Mouse (Mus musculus) NIH3T3 (cell line): ENCODE measurements at regions not wholly inside any gene's neighbourhood (a gene's known extent, or its start where the extent isn't known, plus 50 kb on each side); places are given as distances from the start of the nearest gene placed in this dataset.
A peak's percentile ranks its signal among the peaks of the same experiment; 100 is the strongest.

Experiments
- DNase-seq: peaks from one replicate; pipeline ENCODE4 v3.0.0-alpha.2; 2012; ENCODE audit warnings: low read depth

DNA sequence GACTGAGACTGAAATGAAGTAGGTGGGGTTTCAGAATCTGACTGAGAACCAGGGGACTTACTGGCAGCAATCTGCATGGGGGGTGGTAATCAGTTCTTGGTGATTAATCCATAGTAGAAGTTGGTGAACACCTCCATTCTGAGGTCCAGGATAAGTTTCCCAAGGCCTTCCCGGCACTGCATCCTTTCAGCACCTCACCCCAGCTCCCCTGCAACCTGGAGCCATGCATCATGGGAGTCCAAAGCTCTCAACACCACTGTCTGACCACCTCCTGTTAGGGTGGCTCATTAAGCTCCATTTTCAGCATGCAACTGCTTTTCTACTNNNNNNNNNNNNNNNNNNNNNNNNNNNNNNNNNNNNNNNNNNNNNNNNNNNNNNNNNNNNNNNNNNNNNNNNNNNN, 157.0 kb downstream of the Cyp26b1 start:
- no peak for DNase-seq

DNA sequence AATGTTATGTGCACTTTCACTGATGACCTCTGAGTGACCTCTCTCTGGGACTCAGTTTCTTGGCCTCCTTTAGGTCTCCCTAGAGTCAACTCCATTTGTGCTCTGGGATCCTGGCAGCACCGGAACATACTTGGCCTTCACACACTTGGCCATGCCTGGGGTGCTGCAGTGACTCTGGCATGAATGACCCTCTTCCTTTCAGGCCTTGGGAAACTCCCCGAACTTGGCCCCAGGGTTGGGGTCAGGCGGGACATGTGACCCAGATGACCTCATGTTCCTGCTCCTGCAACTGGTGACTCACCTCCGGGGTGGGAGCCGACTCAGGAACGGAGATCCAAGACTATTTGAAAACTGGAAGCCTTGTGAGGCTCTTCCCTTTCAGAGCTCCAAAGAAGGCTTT, 159.2 kb downstream of the Cyp26b1 start:
- no peak for DNase-seq

DNA sequence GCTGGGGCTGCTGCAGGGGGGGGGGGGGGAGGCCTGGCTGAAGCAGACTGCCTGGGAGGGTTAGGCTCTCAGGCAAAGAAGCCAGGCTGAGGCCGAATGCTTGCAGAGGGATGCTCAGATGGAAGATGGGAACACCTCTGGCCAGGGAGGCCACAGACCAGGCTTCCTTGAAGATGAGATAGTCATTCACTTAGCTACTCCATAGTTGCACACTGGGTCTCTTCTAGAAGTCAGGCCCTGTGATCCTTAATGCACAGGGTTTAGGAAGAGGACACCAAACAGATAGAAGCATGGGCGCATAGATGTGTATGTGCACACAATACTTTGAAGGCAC, 162.1 kb downstream of the Cyp26b1 start:
- no peak for DNase-seq

DNA sequence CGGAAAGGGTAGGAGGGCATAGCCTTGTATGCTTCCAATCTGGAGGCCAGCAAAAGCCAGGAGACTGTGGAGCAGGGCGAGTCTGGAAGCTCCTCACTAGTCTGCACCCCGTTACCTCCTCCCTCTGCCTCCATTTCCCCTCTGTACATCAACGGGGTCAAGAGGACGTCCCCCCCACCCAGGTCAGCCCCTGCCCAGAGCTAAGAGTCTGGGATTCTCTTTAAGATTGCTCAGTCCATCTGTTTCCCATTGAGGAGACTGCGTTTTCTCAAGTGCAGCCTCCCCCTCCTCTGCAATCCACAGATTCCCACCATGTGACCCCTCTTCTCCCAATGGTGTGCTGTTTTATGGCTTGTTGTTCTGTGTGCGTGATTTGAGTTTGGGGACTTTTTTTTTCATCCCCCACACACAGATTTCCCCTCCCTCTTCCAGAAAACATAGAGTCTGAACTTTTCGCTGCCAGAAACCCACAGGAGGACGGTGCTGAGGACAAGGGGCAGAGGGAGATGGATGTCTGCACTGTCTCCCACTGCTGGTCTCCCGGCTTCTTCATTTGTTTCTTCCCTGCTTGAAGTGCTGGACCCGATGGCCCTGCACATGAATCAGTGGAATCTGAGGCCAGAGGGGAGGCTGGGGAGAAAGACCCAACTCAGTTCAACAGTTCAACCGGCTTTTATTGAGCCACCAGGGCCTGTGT, 162.6 kb downstream of the Cyp26b1 start:
- DNase-seq = no peak

DNA sequence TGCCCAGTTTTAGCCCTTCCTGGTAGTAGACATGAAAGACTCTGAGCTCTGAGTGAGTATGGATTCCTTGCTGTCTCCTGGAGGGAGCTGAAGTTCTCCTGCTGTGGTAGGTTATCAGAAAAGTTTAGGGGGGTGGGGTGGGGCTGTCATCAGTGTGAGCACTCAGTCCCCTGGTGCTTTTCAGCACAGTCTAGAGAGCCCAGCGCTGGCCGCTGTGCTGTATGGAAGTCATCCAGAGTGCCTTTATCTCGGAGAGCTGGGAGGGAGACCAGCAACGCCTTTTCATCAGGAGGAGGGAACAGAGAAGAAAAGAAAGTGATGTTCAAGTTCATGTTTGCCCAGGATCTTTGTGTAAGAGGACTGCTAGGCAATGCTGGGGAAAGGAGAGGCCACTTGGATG, 163.6 kb downstream of the Cyp26b1 start:
- DNase-seq = no peak

DNA sequence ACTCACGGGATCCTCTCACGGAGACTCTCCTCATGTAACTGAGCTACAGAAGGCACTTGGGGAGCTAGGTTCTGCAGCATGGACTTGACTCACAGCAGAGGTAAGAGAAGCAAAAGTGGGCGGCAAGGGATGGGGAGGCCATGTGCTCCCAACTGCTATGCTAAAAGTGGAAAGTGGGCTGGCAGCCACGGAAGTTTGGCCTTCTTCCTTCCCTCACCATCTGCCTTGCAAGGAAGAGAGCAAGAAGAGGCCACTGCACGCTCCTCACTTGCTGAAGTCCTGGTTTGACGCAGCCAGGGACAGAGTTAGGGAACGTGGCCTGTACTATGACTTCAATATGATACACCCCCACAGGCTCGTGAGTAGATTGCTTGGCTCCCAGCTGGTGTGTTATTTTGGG, 164.5 kb downstream of the Cyp26b1 start:
- peak; percentile 17 for DNase-seq

DNA sequence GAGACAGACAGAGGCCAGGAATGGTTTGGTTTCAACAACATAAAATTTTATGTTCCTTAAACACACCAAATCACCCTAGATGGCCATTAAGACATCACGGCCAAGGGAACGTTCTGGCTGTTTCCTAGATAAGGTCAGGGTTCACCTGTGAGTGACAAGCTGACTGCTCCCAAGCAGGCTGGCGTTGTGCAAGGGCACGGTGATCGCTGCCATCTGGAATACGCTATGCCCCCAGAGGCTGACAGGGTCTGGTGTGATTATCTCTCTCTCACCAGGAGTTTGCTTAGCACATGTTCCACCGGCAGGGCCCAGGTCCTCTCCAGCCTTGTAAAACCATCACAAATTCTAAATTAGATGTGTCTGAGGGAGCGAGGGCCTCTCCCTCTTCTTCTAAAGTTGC, 167.0 kb downstream of the Cyp26b1 start:
- DNase-seq = no peak

DNA sequence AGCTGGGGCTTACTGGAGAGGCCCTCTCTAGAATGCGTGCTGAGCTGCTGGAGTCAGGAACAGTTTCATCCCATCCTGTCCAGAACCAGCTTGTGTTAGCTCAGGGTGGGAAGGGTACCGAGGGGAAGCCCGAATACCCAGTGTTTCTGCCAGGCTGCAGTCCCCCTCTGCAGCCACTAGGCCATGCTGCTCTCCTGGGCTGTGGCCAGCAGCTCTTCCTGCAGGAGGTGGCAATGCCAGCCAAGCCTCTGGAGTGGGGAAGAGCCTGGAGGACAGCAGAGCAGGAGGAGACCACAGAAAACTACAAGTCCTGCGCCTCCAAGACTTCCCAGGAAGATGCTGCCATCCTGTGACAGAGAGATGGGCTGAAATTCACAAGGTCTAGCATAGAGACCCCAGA, 167.9 kb downstream of the Cyp26b1 start:
- DNase-seq = peak; percentile 76

DNA sequence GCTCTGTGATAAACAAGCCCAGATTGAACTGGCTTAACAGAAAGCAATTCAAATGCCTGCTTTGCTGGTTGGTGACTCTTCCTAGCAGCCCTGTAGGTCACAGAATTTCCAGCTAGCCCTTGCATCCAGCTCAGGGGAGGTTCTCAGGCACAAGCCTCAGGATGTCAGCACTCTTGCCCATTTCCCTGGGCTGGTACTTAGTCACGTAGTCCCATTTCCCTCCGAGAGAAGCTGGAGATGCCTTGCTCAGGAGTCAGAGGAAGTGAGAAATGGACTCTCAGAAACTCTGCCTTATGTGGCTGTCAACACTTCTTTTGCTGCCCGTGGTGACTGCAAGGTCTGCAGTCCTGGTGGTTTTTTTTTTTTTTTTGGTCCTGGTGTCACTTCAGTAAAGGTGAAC, 170.8 kb downstream of the Cyp26b1 start:
- peak; percentile 35 for DNase-seq

DNA sequence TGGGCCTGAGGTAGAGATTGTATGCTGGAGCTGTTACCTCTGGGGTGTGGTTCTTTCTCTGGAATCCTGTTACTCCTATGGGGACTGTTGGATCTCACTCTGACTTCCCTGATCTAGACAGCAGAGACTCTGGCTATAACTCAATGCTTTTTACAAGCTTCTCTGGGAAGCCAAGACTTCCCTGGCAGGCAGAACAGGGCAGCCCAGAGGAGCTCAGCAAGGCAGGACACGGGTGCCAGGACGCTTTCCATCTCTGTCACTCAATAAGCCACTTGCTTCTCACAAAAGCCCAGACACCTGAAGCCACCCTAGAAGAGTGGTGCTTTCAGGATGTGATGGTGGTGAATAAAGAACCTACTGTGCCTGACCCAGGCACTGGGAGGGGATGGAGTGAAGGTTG, 174.0 kb downstream of the Cyp26b1 start:
- DNase-seq = no peak

DNA sequence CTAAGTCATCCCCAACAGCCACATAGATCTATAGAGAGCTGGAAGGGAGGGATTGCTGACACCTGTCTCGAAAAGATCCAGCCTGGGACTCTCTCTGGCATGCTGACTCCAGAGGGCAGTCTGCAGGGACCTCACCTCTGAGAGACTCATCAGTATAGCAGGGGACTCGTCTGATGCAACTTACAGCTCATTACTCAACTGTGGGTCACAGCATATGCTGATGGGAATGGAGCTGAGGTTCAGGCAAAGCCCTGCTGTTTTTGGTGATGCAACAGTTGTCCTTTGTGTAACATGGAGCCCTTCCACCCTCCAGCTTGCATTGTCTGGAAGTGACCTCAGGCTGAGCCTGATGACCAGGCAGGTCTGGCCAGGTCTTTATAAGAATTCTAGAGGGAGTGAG, 174.4 kb downstream of the Cyp26b1 start:
- peak; percentile 32 for DNase-seq

DNA sequence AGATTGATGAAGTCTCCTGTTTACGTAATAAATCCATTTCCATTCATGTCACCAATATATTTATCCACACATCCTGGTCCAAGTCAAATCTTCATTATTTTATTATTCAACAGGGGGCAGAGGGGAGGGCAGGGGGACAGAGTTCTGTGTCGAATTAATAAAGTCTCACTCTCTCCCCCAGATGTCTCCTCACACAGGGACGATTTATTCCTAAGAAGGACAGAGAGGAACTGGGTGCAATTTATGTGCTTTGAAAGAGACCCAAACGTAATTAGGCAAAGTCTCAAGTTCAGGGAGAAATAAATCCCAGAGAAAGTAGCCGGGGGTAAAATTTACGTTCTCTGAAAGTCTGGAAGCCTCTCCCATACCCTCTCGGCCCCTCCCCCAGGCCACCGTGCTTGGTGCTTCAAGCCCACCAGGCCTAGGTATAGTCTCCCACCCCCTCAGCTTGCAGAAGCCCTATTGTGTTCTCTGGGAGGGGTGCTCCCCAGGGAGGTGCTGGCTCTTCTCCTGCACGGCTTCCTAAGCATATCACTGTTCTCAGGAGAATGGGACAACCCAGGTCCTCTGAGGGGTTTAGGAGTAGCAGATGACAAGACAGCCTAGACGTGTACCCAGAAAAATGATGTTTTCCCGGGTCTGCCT, 176.6 kb downstream of the Cyp26b1 start:
- DNase-seq = no peak

DNA sequence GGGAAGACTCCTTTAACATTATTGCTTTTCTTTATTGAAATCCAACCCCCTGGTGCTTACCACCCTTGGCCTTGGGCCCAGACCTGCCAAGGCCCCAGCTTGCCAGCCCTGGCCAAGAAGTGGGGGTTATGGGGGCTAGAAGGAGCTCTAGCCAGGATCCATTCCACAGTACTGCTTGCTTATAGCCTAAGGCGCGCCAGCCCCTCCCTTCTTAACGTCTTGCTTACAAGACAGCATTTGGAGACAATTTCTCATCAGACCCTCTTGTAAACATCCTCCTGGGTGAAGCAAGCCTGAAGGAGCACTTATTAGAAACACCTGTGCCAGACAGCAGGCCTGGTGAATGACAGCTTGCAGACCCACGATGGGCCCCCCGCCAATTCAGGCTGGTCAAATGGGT, 179.3 kb downstream of the Cyp26b1 start:
- DNase-seq = peak; percentile 44

DNA sequence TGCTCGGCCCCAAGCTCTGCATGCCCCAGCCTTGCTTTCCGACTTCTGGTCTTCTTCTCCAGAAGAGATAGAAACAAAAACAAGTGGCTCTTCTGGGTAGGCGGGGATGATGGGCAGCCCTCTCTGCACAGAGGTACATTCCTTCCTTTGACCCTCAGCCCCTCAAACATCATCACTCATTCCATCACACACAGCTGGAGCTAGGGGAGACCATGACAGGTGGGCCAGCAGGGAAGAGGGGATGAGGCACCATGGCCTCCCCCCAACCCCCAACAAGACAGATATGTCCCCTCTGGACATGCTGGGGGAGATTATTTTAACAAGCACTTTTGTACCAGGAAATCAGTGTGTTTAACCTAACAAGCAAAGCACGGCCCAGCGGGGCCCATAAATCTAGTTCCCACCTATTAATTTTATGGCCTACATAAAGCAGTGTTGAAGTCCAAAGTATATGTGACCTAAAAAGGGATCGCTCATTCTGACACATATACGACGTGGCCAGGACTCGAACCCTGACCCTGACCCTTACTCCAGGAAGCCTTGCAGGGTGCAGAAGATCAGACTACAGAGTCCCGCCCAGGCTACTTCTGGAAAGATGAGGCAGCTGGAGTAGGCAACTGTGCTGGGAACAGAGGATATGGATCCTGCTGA, 183.7 kb downstream of the Cyp26b1 start:
- DNase-seq = no peak

DNA sequence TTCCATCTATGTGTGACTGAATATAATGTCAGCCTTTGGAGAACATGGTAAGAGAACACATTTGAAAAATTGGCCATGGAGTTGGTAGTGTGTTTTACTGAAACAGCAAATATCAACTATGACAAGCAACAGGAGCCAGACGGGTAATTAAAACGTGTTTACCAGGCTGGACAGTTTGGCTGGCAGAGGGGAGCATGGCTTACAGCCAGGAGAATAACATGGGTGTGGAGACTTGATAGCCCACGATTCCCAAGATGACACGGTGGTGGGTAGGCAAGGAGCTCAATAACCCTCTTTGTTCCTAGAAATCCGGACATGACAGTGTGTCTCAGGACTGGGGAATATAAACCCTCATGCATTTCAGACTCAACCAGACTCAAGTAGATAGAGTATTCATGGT, 185.2 kb downstream of the Cyp26b1 start:
- no peak for DNase-seq

DNA sequence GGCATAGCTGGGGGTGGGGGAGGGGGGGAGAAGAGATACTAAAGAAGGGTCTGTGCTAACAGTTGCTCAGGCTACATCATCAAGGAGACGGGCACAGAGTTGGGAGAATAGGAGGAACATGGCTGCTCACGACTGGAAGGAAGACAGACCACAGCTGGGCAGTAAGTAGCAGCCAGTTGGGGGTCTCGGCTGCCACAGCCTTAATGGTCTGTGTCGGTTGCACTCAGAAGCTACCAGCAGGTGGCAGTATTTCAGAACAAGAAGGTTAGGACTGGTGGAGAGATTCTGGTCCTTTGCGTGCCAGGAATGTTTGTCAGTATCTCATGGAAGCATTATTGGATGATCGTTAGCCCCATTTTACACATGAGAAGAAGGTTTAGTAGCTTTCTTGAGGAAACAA, 185.9 kb downstream of the Cyp26b1 start:
- peak; percentile 85 for DNase-seq

DNA sequence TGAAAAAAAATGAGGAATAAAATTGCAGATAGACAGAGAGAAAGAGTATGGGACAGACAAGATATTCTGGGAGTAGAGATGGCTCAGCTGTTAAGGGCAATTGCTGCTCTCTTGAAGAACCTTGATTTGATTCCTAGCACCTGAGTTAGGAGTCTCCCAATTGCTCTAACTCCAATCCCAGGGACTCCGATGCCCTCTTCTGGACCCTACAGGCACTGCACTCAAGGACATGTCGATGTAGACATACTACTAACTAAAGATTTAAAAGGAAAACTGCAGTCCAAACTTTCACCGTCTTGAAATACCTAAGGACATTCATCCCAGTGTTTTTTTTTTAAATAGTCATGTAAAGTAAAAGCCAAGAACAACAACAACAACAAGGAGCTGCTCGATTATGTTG, 189.0 kb downstream of the Cyp26b1 start:
- DNase-seq = peak; percentile 50

DNA sequence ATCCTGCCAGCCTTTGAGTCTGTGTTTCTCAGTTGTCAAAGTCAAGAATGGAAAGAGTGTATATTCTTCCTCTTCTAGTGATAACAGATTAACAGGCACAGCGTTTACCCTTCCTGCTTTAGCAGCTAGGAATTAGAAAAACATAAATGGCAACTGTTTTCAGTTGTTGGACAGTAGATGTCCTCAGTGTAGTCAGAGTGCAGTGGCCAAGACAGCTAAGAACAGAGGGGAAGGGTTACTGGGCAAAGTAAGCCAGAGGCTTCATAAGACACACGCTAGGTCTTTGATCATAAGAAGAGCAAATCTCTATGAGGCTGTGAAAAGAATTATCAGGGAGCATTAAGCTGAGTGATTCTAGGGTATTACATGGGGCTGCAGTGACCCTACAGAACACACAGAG, 191.3 kb downstream of the Cyp26b1 start:
- no peak for DNase-seq

DNA sequence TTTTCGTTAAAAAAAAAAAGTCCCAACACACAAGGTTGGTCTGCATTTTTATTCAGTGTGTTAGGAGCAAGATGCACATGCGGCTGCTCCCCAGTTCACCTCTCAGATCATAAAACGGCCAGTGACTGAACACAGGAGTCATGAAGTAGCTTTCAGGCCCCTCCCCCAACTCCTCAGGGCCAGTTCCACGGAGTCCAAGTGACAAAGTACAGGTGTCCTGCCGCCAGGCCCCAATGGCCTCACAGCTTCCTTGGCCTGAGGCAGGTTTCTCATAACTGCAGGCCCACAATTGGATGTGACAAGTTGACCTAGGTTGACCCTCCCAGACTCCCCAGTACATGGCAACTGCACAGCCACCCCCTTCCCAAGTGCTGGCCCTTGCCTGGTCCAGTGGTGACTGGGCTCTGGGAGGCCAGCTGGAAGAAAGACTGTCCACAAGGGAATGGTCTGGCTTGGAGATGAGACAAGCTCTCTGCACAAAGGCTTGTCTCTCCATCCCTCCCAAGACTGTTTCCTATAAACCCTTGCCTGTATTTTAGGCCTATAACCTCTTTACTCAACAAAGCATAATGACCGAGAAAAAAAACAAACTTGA, 199.1 kb downstream of the Cyp26b1 start:
- no peak for DNase-seq

DNA sequence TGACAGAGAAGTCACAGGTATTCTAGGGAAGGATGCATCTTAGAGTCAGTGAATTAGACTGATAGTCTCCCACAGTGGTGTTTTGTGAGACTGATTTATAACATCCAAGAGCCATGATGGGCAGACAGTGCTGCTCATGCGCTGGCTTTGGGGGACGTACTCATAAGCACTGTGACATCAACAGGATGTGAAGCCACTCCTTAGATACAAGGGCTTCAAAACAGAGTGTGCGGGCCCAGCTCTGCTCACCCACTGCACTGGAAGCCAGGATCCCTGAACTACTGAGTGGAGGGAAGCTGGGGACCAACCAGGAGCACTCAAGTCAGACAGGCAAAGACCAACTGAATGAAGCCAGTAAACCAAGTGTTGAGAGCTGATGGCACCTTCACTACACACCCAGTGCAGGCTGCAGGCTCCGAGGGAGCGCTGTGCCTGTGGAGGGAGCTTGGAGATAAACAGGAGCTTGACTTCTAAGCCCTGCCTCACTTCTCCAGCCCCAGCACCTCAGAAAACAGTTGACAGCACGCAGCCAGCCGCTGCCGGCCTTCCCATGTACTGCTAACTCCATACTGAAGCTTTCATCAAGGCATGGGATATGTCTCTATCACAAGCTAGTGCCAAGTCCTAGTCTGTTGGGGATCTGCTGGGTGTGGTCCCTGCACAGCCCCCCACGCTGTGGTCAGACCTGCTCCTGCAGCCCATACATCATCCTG, 200.0 kb downstream of the Cyp26b1 start:
- no peak for DNase-seq

DNA sequence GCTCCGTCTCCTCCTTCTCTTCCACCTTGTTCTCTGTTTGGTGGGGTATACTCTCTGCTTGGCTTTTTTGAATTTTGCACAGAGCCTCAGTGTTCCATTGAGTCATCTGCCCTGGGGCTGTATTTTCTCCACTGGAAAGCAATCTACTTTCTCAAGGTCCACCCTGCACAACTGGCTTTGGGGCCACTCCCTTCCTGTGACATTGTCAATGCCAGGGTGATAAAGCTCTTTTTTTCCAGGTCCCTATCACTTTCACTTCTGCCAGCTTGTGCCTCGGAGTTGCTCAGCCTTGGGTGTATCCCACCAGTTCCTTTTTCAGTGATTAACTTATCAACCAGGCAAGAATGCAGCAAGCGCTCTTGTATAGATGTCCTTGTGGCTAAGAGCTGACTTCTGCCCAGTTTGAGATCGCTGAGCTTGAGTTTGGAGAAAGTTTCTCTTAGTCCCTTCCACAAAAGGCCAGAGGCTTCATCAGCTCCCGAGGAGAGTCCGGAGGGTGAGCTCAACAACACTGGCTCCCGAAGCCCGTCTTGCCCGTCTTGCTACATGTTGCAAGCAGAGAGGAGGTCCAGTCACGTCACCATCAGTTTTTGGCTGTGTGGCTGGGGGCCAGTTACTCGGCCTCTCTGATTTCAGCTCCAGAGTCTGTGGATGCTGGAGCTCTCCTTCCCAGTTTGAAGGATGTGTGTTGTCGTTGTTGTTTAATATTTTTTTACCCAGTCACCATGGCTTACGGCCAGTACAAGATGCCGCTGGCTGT, 200.8 kb downstream of the Cyp26b1 start:
- peak; percentile 30 for DNase-seq

DNA sequence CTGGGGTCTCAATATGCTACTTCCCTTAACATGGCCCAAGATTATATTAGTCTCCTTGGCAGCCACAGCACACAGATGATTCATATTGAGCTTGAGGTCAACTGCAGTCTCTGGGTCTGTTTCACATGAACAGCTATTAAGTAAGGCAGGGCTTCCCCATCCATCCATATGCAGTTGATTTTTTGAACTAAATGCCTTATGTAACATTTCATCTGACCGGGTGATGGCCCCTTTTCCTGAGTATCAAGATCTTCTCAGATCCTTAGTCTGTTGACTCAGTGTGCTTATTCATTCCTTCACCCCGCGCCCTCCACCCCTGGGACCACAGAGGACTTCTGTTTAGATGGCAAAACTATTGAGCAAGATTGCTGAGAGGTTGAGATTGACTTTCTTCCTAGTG, 202.7 kb downstream of the Cyp26b1 start:
- peak; percentile 65 for DNase-seq
